Mouse (Mus musculus): ENCODE data around the gene Bhlhe23. TPM values are rescaled to one million over a fixed set of nuclear protein-coding genes. Genes with fewer than 3 reads are reported as not detected.

Gene Bhlhe23
- not detected for total RNA-seq (2021)
- long read RNA-seq, experiment 1 = 0 reads
- long read RNA-seq, experiment 2 = 0 reads

DNA sequence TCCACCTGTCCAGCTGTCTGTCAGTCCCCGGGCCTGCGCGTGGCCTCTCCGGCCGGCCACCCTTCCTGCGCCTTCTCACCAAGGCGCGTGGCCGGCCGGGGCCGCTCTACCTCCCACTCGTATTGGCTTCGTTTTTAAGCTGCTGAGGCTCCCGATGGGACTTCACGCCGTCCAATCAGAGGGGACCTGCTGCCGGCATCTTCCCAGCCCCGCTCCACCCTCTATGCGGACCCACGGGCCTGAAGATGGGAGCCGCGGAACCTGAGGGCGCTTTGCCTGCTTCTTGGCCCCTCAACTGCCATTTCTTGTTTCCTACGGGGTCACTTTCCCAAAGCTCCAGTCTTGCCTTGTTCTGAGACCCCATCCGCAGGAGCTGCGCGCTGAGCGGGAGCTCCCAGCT is at the start of gene Bhlhe23:
Bhlhe23 (minus strand) TSS at position 108 of the 400 bp plus-strand sequence.
- H3K4me3 ChIP-seq = peak within 1 kb of the TSS; percentile 11; the same call in 1 of the 2 replicates
- H3K27ac ChIP-seq = no peak within 1 kb of the TSS
- no peak for DNase-seq
- TF ChIP-seq CTCF (IDR thresholded peaks at IDR 0.05) = no peak
- intact Hi-C loops (cut with DNase I) = no loop called here

GRCm38 (mm10) chr2:180825147-180825941 is 48.6 kb upstream of the Bhlhe23 start:
- intact Hi-C loops (cut with DNase I) = no loop called here
- DNase-seq = no peak
- Histone ChIP-seq H3K27ac (no peak overlapping the region), H3K4me3 (no peak overlapping the region)
- no peak for TF ChIP-seq CTCF (IDR thresholded peaks at IDR 0.05)

GRCm38 (mm10) chr2:180824724-180825123 is 48.0 kb upstream of the Bhlhe23 start:
- no peak for DNase-seq
- TF ChIP-seq CTCF (IDR thresholded peaks at IDR 0.05) = no peak
- intact Hi-C loops (cut with DNase I) = no loop called here
- no peak overlapping the region for H3K4me3 ChIP-seq
- H3K27ac ChIP-seq = no peak overlapping the region

GRCm38 (mm10) chr2:180824061-180824460 is 47.4 kb upstream of the Bhlhe23 start:
- Histone ChIP-seq H3K4me3 (no peak overlapping the region), H3K27ac (no peak overlapping the region)
- intact Hi-C loops (cut with DNase I) = no loop called here
- no peak for DNase-seq
- no peak for TF ChIP-seq CTCF (IDR thresholded peaks at IDR 0.05)

DNA sequence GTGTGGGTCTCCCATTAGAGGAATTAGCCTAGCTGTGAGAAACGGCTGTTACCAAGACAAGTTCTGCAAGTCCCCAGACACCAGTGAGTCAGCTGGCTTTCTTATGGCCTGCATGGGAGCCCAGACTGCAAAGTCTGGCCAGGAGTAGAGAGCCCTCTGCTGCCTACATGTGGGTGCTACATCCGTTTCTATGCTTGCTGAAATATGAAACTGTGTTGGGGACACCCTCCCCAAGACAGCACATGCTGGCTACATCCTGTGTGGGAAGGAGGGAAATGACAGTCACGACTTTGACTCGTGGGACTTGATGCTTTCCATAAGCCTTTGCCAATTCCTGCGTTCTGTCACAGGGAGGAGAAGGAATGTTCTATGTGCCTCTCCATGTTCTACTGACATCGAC is 45.8 kb upstream of the Bhlhe23 start:
- peak; percentile 58 for TF ChIP-seq CTCF (IDR thresholded peaks at IDR 0.05)

DNA sequence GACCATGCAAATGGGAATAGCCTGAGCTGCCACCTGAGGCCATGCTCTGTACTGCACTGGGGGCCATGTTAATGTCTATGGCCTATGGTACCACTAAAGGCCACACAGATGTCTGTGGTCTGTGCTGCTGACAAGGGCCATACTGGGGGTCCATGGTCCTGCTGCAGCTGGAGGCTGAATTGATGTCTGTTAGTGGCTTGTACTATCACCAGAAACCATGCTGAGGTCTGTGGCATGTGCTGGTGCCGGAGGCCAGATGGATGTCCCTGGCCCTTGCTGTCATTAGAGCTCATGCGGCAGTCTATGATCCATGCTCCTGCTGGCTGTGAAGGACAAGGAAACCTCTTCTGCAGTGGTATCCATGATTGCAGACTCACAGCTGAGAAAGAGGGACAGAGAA is 42.8 kb upstream of the Bhlhe23 start:
- H3K4me3 ChIP-seq = no peak overlapping the region
- intact Hi-C loops (cut with DNase I) = no loop called here
- no peak for DNase-seq
- no peak for TF ChIP-seq CTCF (IDR thresholded peaks at IDR 0.05)
- H3K27ac ChIP-seq = no peak overlapping the region

More for the DNA sequence above, 45.8 kb upstream of the Bhlhe23 start:
- intact Hi-C loops (cut with DNase I) = no loop called here
- Histone ChIP-seq H3K27ac (no peak overlapping the region), H3K4me3 (no peak overlapping the region)
- DNase-seq = peak; percentile 53

DNA sequence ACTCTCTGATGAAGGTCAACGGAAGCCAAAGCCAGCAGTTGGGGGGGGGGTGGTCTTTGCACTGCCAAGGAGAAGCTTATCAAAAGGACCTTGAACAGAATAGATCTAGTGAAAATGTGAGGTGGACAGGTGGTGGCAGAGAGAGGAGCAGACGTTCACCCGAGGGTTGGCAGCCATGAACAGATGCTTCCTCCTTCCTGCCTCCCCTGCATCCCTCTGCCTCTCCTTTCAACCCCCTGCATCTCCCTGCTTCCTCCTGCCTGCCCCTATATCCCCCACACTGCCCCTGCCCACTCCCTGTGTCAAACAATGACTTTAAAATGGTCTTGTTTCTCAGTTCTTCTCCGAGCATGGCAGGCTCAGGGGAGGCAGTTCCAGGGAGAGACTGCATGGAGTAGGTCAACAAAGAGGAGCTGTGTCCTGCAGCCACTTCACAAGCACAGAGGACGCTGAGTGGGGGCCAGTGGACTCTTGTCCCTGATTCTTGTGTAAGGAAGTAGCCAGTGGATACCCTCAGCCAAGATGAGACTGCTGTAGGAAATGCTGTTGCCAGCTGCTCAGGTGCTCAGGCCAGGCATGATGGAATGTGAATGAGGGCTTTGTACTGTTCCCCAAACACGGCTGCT is 39.9 kb upstream of the Bhlhe23 start:
- Histone ChIP-seq H3K4me3 (no peak overlapping the region), H3K27ac (no peak overlapping the region)
- intact Hi-C loops (cut with DNase I) = no loop called here
- TF ChIP-seq CTCF (IDR thresholded peaks at IDR 0.05) = no peak
- DNase-seq = no peak

- intact Hi-C loops (cut with DNase I) = no loop called here
- peak; percentile 64 for DNase-seq
- no peak for TF ChIP-seq CTCF (IDR thresholded peaks at IDR 0.05)
- no peak overlapping the region for H3K4me3 ChIP-seq
- H3K27ac ChIP-seq = no peak overlapping the region
These were observed 37.4 kb upstream of the Bhlhe23 start for GRCm38 (mm10) chr2:180813982-180814568.

DNA sequence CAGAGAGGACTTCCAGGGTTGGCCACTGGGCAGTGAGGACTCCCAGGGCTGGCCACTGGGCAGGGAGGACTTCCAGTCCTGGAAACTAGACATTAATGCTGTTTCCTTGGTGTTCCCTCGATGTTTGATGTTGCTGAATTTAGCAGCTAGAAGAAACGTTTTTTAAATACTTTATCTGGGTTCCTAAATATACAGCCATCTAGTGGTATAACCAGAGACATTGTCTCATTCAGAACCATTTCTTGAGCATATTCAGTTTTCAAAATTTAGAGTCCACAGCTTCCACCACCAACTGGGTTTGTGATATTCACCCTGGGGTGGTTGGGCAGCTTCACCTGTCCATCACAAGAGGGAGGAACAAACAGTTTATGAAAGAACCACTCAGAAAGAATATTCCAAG is 34.3 kb upstream of the Bhlhe23 start:
- Histone ChIP-seq H3K4me3 (no peak overlapping the region), H3K27ac (no peak overlapping the region)
- intact Hi-C loops (cut with DNase I) = no loop called here
- no peak for DNase-seq
- TF ChIP-seq CTCF (IDR thresholded peaks at IDR 0.05) = no peak

- Histone ChIP-seq H3K4me3 (no peak overlapping the region), H3K27ac (no peak overlapping the region)
- TF ChIP-seq CTCF (IDR thresholded peaks at IDR 0.05) = no peak
- no peak for DNase-seq
- intact Hi-C loops (cut with DNase I) = no loop called here
These were observed 32.8 kb upstream of the Bhlhe23 start for GRCm38 (mm10) chr2:180809510-180809909.

GRCm38 (mm10) chr2:180805966-180806365 is 29.3 kb upstream of the Bhlhe23 start:
- TF ChIP-seq CTCF (IDR thresholded peaks at IDR 0.05) = peak; percentile 52
- H3K27ac ChIP-seq = no peak overlapping the region
- H3K4me3 ChIP-seq = no peak overlapping the region
- no peak for DNase-seq
- intact Hi-C loops (cut with DNase I) = no loop called here

- no peak for DNase-seq
- no peak for TF ChIP-seq CTCF (IDR thresholded peaks at IDR 0.05)
- intact Hi-C loops (cut with DNase I) = no loop called here
- H3K27ac ChIP-seq = no peak overlapping the region
- H3K4me3 ChIP-seq = no peak overlapping the region
These were observed 19.3 kb upstream of the Bhlhe23 start for GRCm38 (mm10) chr2:180796008-180796407.

- TF ChIP-seq CTCF (IDR thresholded peaks at IDR 0.05) = no peak
- Histone ChIP-seq H3K4me3 (no peak overlapping the region), H3K27ac (no peak overlapping the region)
- no peak for DNase-seq
- intact Hi-C loops (cut with DNase I) = no loop called here
These were observed 18.9 kb upstream of the Bhlhe23 start for GRCm38 (mm10) chr2:180795597-180795996.

Data from gastrocnemius, adult 2 months (tissue).